Mouse (Mus musculus) ES-Bruce4 (cell line): ENCODE data around the gene Ttyh3.

Experiments used
- CTCF ChIP-seq: IDR thresholded peaks from one replicate; pipeline ENCODE4 v1.8.1; 2011; ENCODE audit warnings: low read depth, low read length
- POLR2A ChIP-seq: IDR thresholded peaks from one replicate; pipeline ENCODE4 v1.8.1; 2011; ENCODE audit warnings: low read length; ENCODE audit not compliant: insufficient read depth

DNA sequence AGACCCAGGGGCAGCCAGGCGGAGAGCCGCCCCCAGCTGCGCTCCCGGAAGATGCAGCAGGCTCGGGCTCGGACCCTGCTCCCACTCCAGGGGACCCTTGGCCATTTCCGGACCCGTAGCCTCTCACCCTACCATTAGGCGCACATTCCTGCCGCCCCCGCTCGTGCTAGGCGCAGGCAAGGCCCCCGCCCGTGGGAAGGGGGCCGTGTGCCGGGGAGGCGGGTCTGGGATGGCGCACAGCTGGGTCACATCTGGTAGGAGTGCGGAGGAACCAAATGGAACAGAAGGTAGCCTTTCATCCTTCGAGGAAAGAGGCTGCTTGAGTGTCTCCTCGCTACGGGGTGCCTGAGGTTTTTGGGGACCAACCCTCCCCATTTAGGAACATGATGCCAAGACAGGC lies 42.4 kb downstream of the Ttyh3 start:
- TF ChIP-seq POLR2A (no peak), CTCF (no peak)
